Mouse (Mus musculus): ENCODE measurements around the gene C2cd2l.
A peak's percentile ranks its signal among the peaks of the same experiment; 100 is the strongest.

Gene C2cd2l

DNA sequence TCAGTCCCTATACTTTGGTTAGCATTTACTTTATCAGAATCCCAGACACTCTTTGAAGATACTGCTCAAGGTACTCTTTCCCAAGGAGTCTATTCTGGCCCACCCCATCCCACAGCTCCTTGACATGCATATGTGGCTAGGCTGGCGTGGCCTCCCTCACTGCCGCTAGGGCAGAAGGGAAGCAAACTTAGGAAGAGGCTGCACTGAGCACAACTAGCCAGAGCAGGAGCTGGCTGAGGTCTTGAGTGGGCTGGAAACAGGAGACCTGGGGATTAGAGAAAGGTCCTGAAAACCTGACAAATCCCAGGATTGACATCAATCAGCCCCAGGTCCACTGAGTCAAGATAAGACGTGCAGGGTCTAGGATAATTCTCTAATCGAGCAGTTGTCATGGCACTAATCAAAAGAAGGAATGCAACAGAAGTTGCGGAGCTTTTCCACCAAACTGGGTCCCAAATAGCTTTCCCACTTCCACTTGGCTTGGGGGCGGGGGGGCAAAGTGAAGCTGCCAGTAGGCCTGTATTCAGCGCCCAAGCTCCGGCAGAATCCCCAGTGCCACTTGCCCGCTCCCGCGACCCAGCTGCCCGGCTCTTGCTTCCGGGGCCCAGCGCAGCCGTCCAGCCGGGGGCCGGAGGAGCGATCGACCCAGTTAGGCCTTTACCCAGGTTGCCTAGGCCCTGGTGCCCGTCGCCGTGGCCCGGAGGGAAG, 52.6 kb downstream of the C2cd2l start:
- DNase-seq (ENCODE audit: low spot score in 2 of 2): no peak

DNA sequence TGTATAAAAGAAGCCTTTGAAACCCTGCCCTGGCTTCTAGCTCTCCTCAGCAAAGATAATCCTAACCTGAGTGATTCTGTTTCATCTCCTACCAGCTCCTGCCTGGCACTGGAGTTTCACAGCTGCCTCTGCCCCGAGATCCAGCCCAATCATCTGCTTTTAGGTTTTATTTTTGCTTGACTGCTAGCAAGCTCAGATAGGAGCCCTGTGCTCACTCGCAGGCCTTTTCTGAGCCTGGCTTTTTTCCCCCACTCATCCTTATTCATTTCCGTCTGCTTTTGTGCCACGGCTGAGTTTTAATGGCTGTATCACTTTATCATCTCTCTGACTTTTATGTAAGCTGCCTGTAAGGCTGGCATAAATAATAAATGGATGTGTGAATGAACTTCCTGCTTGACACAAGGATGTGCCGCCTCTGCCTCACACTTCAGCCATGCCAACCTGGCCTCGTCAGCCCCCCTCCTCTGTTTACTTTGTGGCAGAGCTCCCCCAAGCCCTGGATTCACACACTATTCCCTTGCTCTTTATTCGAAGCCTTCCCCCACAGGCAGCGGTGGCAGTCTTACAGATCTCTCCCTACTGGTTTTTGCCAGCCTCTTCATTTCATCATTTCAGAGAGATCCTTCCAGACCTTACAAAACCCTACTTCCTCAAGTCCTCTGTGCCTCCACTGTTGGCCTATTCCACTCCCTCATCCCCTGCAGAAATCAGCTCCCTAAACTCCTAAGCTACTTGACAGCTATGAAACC, 53.4 kb downstream of the C2cd2l start:
- peak; percentile 53 to 74 for DNase-seq (ENCODE audit: low spot score in 2 of 2)

DNA sequence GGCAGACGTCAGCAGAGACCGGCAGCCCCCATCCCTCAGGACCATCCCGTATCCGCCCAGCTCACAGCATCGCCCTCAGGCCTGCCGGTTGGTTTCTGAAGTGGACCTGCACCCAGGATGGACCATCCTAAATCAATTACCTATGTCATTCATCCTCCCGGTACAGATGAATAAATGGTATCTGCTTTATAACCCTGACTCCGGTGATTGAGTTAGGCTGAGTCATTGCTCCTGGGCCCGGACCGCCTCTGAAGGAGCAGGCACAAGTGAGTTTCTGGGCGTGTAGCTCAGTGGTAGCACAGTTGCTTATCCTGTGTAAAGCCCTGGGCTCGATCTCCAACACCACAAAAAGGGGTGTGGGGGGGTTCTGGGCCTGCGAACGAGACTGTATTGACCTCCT, 58.7 kb downstream of the C2cd2l start:
- no peak for DNase-seq (ENCODE audit: low spot score in 2 of 2)
